Mouse (Mus musculus): Measurements from ENCODE around the gene Tlx2.

Tlx2 gene

DNA sequence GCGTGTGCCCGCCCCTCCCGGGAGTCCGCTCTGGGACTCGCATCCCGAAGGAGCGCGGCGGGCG is at the start of gene Tlx2:
Tlx2 (minus strand) TSS at position 47 of the 64 bp plus-strand sequence.
- no peak for DNase-seq (ENCODE audit: low read depth)

DNA sequence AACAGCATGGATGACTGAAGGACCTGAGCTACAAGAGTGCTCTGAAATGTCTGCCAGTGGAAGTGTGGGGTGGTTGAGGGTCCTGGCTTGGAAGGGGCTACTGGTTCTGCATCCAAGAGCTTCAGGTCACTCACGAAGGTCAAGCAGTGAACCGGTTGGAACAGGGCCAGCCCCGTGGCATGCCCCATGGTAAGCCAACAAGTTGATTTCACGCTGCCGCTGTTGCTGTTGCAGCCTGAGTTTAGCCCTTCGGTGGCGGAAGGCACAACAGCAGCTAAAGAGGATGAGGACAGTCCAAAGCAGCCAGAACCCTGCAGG is 49.6 kb upstream of the Tlx2 start:
- no peak for DNase-seq (ENCODE audit: low read depth)

DNA sequence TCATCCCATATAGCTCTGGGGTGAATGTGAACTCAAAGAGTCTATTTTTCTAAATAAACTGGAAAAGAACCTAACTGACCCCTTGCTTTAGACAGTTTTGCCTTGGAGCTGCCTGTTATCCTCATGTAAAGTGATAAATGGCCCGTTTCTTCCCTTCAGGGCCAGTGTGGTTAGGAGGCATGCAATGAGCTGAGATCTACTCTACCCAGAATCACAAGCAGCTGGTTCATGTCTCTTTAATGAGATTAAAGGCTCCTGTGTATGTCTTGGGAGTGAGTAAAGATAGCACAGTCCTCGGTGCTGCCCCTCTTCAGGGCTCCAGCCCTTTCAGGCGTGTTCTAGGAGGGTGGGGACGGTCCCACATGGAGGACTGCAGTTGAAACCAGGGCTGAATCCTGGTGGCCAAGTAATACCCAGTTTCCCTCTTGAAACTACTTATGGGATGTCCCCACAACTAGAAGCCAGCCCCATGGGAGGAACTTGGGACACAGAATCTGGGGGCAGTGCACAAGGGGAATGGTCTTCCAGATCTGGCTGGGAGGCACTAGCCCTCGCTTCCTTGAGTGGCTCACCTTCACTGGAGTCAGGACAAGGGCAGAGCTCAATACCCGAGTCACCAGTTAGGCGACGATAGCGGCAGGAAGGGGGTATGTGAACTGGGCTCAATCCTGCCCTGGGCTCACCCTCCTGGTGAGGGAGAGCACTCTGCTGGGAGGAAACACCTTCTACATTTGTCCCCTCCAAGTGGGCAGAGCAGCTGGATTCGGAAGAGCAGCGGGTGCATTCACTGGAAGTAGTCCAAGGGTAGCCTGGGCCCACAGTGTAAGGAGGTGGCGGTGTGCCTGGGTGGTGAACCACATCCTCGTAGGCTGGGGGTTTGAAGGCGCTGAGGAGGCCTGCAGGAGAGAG is 49.0 kb upstream of the Tlx2 start:
- DNase-seq (ENCODE audit: low read depth): no peak

DNA sequence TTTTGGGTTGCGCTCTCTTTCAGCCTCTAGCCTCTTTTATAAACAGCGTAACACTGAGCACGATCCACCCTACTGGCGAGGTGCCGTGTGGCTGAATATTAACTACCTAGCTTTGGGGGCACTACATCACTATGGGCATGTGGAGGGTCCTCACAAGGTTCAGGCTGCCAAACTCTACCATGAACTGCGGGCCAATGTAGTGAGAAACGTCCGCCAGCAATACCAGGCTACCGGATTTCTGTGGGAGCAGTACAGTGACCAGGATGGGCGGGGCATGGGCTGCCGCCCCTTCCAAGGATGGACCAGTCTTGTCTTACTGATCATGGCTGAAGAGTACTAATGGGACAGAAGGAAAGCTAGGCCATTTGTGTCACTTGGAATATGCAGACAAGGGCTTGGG is 48.3 kb upstream of the Tlx2 start:
- DNase-seq (ENCODE audit: low read depth): no peak

DNA sequence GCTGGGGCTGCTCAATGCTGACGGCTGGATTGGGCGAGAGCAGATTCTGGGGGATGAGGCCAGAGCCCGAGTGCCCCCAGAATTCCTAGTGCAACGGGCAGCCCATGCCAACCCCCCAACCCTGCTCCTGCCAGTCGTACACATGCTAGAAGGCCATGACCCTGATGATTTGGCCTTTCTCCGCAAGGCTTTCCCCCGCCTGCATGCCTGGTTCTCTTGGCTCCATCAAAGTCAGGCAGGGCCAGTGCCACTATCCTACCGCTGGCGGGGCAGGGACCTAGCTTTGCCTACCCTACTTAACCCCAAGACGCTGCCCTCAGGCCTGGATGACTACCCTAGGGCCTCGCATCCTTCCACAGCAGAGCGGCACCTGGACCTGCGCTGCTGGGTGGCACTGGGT is 47.5 kb upstream of the Tlx2 start:
- no peak for DNase-seq (ENCODE audit: low read depth)

DNA sequence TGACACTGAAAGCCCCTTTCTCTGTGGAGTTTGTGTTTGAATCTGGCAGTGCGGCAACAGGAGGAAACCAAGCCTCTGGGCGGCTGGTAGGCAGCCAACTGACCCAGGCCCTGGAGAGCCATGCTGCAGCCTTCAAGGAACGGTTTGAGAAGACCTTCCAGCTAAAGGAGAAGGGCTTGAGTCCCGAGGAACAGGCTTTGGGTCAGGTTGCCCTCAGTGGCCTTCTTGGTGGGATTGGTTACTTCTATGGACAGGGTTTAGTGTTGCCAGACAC is 47.0 kb upstream of the Tlx2 start:
- no peak for DNase-seq (ENCODE audit: low read depth)

DNA sequence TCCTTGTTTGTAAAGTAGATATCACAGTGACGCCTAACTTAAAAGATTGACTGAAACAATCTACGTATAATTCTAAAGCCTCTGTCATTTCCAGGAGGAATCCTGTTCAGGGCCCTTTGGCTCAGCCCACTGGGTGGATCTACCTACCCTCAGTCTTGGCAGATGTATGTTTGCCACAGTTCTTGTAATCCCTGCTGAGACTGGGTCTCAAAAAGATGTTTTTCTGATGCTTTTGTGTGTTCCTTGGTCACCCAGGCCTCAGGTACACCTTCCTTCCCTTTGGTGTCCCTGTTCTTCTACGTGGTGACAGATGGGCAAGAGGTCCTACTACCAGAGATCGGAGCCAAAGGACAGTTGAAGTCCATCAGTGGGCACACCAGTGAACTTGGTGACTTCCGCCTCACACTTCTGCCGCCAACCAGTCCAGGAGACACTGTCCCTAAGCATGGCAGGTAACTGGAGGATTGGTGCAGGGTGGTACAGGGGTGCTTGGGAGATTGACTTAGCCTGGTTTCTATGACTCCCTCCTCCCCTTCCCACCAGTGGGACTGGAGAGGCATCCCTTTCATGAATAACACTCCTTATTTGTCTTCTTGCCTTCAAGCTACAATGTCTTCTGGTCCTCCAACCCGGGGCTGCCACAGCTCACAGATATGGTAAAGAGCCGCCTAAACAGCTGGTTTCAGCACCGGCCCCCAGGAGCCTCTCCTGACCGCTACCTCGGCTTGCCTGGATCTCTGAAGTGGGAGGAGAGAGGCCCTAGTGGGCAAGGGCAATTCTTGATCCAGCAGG is 46.5 kb upstream of the Tlx2 start:
- DNase-seq (ENCODE audit: low read depth): no peak

DNA sequence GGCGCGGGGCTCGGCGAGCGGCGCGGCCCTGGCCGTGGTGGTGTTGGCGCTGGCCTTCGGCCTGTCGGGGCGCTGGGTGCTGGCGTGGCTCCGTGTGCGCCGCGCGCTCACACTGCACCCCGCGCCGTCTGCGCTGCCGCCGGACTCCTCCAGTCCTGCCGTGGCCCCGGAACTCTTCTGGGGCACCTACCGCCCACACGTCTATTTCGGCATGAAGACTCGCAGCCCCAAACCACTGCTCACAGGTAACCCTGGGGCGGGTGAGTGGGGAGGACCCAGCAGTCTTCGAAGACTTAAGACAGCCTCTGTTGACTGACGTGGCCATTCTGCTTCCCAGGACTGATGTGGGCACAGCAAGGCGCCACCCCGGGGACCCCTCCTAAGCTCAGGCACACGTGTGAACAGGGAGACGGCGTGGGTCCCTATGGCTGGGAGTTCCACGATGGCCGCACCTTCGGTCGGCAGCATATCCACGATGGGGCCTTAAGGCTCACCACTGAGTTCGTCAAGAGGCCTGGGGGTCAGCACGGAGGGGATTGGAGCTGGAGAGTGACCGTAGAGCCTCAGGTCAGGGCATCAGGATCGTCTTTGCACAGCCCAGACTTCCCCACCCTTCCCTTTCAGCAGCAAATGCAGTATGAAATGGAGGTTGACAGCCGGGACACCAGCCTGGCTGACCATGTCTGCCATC is 45.7 kb upstream of the Tlx2 start:
- no peak for DNase-seq (ENCODE audit: low read depth)

DNA sequence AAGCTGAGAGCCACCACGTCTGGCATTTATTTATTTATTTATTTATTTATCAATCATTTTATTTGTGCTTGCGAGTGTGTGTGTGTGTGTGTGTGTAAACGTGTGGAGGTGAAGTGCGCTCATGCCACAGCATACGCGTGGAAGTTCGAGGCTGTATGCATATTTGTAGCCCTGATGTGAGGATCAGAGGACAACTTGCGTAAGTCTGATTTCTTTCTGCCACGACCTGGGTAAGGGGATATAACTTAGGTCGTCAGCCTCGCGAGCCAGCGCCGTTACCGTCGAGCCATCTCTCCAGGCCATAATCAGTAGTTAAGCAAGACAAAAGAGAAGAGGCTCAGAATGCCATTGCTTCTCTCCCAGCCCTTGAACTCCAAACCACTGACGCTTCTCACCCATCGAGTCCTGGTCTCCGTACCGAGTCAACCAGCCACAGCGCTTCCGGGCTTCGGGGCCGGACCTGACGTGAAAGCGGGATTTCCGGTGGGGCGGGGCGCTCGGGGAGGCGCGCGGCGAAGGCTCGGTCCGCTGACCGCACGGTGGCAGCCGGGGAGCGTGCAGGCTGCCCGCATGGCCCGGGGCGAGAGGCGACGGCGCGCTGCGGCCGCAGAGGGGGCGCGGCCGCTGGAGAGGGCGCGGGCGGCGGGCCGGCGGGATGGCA is 45.0 kb upstream of the Tlx2 start, which contains the start of gene Mogs:
Mogs (plus strand) TSS at position 486 of the 661 bp plus-strand sequence.
- DNase-seq (ENCODE audit: low read depth): peak; percentile 56

DNA sequence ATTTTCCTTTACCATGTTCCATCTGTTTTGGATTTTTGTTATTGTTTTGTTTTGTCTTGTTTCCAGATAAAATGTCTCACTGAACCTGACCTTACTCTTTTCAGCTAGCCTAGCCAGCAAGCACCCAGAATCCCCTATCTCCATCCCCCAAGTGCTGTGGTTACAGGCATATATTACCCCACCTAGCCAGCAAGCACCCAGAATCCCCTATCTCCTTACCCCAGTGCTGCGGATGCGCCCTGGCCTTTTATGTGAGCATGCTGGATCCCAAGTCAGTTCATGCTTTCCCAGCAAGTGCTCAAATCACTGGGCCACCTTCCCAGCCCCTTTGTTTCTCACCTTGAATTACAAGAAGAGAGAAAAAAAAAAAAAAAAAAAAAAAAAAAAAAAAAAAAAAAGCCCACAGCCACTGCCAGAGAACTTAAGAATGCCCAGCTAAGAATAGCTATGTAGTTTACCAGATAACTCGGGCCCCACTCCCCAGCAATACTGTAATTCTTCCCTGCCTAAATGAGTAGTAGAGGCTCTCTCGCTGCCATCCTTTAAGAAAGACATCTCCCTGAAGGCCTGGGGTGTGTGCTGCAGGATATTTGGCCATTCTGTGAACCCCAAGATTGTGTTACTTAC is 41.5 kb upstream of the Tlx2 start:
- no peak for DNase-seq (ENCODE audit: low read depth)

DNA sequence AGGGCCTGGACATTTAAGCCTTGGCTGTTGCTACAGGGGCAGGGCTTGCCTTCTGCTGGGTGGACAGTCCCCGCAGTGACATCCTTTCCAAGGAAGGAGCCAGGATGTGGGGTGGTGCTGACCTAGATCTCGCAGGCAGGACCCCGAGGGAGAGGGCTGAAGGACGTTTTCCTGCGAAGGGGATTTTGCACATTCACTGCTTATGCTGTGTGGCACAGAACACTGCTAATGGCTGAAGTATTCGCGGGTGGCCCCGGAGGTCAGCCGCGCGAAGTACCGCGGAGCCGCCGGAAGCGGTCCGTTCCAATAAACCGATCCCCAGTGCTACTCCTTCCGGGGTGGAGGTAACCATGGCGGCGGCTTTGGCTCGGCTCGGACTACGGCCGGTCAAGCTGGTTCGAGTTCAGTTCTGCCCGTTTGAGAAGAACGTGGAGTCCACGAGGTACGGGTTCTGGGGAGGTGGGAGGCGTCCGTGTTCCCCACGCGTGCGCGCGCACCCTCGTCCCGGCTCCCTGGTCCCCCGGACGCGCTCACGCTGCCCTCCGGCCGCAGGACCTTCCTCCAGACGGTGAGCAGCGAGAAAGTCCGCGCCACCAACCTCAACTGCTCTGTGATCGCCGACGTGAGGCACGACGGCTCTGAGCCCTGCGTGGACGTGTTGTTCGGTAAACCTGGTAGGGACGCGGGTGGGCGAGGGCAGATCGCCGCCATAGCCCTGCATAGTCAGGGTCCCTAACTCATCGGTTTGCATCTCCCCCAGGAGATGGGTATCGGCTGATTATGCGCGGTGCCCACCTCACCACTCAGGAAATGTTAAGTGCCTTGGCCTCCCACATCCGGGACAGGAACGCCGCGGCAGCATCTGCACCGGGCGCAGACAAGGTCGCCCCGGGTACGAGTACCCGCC is 38.9 kb upstream of the Tlx2 start, which contains the start of gene Mrpl53:
Mrpl53 (plus strand) TSS at position 279 of the 907 bp plus-strand sequence.
- DNase-seq (ENCODE audit: low read depth): no peak

DNA sequence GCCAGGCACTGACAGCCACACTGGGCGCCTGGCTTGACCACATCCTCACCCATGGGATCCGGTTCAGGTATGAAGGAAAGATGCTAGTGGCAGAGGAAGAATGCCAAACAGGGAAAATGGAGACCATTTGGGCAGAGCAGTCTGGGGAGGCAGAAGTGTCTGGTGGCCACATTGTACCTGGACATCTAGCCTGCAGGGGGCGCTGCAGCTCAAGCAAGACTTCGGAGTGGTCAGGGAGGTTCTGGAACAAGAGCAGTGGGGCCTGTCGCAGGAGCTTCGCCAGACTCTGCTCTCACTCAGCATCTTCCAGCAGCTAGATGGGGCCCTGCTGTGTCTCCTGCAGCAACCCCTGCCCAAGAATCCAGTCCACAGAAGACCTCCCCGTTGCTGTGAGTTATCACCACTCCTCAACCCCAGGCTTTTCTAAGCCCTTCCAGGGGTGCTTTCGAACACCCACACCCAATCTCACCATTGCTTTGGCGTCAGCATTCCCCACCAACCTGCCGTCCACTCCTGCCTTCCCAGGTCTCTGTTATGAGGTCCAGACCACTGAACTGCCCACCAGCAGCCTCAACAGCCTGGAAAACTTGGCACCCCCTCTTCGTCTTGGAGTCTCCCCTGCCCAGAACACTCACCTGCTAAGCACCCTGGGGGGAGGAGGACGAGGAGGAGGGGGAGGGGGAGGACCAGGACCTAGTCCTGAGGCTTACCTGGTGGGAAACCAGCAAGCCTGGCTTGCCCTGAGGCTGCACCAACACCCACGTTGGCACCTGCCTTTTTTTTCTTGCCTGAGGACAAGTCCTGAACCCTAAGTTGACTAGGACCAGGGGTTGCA is 37.7 kb upstream of the Tlx2 start:
- no peak for DNase-seq (ENCODE audit: low read depth)

DNA sequence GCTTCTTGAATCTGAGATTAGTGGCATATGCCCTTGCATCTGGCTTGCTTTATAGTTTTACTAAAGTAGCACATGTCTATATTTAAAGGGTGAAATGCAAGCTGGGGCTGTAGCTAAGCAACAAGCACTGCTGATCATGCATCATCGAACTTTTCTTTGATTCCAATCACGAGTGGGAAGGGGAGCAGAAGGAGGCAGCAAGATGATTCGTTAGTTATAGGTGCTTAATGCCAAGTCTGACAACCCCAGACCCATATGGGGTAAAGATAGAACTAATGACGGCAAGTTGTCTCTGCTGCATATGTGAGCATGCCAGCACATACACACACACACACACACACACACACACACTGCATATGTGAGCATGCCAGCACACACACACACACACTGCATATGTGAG is 34.1 kb upstream of the Tlx2 start:
- no peak for DNase-seq (ENCODE audit: low read depth)

DNA sequence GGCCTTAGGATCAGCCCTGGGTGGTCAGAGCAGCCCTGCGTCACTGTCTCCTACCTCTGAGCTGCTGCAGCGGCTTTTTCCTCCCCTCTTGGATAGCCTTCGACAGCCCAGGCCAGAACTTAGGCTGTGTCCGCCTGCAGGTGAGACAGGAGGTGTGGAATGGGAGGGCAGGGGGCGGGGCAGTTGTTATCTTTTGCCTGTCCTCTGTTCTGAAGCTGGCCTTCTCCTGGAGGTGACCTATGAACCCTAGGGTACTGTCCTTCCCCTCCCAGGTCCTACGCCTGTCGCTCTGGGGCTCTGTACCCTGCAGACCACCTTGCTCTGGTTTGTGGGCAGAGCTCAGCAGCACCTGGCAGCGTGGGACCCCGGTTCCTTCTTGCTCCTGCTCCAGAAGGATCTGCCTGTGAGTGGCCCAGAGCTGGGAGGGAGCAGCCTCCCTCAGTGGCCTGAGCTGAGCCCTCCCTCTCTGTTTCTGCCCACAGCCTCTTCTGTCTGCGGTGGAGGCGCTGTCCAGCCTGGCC is 33.1 kb upstream of the Tlx2 start:
- no peak for DNase-seq (ENCODE audit: low read depth)

DNA sequence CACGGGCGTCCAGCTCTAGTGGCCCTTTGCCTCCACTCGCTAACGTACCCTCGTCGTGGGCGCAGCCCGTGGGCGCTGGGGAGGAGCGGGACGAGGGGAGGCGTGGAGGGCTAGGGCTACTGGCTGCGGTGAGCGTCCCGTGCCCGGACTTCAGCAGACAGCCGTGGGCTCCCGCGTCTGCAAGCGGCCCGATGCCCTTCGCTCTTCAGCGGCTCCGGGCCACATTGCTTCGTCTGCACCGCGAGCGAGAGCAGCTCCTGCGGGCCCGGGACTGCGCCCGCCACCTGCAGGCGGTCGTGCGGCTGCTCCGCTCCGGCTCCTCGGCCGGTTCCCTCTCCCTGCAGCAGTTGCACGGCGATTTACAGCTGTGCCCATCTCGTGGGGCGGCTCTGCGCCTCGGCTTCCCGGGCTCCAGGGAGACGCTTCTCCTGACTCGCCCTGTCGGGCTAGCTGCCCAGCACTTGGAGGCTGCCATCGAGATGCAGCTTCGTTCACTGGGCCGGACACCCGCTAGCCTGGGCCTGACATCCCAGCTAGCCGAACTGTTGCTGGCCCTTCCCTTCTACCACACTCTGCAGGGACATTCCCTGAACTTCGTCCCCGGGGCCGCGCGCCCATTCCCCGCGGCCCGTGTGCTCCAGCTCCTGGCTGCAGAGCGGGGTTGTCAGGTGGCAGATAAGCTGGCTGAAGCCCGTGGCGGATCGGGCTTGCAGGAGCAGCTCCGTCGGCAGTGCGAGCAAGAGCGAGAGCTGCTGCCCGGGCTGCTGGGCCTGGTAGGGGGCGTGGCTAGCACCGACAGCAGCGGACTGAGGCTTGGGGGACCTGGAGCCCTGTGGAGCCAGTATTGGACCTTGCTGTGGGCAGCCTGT is 31.8 kb upstream of the Tlx2 start:
- no peak for DNase-seq (ENCODE audit: low read depth)

DNA sequence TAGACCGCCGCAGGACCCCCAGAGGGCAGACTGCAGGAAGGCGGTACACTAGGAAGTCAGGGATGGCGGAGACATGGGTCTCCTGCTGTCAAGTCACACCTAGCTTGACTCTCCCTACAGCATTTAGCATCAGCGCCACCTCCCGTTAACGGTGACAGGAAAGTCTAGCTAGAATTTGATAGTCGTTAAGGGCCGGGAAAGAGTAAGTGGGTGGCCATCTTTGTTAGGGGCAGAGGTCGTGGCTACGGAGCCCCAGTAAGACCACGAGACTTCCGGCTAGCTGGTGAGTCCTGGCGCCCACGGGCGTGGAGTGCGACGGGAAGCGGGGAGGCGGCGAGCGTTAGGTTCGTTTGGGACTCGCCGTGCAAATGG is 31.2 kb upstream of the Tlx2 start, which contains the start of the genes Ccdc142 and Gm42688:
Ccdc142 (plus strand) TSS at position 286 of the 372 bp plus-strand sequence.
Gm42688 (plus strand) TSS at position 302 of the 372 bp plus-strand sequence.
- peak; percentile 76 for DNase-seq (ENCODE audit: low read depth)

DNA sequence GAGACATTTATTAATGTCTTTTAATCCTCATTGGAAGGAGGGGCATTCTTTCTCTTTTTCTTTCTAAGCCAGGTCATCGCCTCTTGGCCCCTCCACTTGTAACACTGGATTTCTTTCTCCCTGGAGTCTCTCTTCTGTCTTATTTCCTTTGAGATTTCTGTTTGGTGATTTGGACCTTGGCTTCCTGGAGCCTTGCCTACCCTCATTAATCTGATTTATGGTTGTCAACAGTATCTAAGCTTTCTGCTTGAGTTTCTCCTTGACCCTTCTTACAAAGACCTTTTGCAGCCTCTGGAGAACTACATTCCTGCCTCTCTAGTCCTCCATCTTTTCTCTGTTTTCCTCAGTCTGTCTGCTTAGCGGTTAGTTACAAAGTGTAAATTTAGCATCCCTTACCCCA is 28.3 kb upstream of the Tlx2 start:
- no peak for DNase-seq (ENCODE audit: low read depth)

DNA sequence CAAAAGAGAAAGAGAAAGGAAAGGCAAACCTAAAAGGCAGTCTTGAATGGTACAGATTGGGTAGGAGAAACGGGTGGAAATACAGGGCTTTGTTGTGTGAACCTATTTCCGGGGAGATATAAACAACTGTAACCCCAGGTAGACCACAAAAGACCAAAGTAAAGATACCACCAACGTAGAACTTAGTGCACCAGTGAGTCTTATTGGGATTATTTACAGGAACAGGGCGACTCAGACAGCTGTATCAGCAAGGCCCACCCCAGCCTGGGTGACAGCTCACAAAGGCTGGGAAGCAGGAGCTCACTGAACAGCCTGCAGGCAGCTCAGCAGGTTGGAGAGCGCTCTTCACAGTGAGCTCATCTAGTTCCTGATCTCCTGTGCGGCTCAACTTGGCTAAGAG is 25.9 kb upstream of the Tlx2 start:
- no peak for DNase-seq (ENCODE audit: low read depth)

DNA sequence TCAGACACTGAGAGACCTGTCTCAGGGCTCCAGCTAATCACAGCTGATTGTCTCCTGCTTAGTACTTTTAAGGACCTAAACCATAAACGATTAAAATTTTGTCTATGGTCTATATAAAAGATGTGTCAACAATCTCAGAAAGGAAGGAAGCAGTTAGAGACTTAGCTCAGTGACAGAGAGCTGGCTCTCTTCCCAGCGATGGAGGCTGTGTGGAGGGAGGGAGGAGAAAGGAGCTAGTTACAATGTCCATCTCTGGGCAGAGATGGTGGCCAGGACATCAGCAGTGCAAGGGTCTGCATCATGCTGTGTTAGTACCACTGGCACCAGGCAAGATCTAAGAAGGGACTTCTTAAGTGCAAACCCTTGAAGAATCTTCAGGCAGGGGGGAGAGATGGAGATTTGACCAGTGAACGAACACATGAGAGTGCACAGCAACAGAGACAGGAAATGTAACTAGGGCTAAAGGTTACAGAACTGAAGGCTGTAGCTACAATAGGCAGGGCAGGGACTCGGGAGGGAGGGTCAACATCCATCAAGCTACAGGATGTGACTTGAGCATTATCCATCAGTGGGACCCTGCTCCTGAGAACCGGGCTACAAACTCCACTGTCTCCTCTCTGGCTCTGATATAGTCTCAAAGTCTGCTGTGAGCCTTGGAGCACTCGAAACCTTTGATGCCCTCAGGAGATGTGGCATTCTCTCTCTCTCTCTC is 22.5 kb upstream of the Tlx2 start:
- DNase-seq (ENCODE audit: low read depth): no peak

Data from fibroblast of lung, adult 2 months (primary cell).